Mouse (Mus musculus): Measurements from ENCODE around the gene Ube2z. TPM values are rescaled to one million over a fixed set of nuclear protein-coding genes. Genes with fewer than 3 reads are reported as not detected.

Gene Ube2z
- polyA plus RNA-seq, 1 experiment from 2014 or later, result 42.2 TPM

DNA sequence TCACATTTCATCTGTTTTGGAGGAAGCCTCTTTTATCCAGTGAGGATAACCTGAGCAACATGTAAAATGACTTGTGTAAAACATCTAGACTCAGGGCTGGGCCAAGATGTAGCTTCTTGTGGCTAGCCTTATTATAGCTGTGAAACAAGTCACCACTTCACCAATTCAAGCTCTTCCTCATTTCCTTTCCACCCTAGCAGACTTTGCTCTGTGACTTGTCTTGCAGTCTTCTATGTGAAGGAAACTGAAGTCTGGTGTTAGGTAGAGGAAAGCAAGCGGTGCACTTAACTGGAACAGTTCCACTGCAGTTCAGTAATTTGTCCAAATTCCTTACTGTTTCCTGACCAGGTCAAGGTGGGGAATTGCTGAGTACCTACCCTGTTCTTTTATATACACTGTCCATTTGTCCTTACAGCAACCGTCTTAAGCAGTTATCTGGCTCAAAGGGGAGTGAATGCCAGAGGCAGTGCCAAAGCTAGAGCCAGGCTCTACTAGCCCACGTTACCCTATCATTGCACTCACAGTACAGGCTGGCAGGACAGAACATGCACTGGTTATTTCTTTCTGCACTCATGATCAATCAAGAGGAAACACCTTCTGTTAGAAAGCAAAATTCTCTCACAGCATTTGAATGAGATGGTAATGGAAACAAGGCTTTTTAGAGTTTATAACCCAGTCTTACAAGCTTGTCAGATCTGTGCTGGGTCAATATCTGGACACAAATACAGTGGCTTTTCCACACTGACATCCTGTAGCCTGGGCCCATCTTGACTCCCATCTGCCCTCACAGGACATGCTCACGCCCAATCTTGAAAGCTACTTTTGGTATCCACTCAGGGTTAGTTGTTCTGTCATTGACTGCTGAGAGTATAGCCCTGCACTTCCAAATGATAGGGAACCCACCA, 17.5 kb downstream of the Ube2z start:
- Histone ChIP-seq H3K4me2 (replicated peaks) (no peak overlapping the region), H3K9me3 (no peaks in the 10 kb centered on the region), H3K9ac (no peak overlapping the region), H3K4me3 (no peak overlapping the region), H3K36me3 (peaks cover 77% of the 10 kb centered on the region), H3K27me3 (replicated peaks) (no peaks in the 10 kb centered on the region), H3K4me1 (no peaks in the 10 kb centered on the region), H3K27ac (no peak overlapping the region)
- no peak for ATAC-seq (ENCODE audit: low FRiP score, low read depth)
- 87% methylated on average over 4 of the region's 4 CpGs for WGBS

DNA sequence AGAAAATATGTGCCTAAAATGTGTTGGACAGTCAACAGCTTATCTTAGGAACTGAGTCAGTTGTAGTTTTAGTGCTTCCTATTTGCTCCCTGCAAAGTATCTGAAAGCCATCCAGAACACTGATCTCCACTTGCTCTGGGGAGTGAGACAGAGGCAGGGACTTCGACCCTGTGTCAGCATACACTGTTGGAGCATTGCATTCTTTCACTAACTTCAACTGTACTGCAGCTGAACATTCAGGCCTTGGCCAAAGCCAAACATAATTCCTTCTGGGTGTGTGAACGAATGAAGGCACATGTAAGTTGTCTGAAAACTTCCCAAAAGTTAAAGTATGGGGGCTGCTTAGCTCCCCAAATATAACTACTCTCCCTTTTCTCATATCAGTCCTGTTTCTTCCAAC, 18.4 kb downstream of the Ube2z start:
- ATAC-seq (ENCODE audit: low FRiP score, low read depth), result no peak
- H3K4me2 ChIP-seq (replicated peaks), result no peak overlapping the region
- no peak overlapping the region for H3K27ac ChIP-seq
- no peaks in the 10 kb centered on the region for H3K4me1 ChIP-seq
- 90% methylated on average over 2 of the region's 2 CpGs for WGBS
- no peaks in the 10 kb centered on the region for H3K27me3 ChIP-seq (replicated peaks)
- no peak overlapping the region for H3K4me3 ChIP-seq
- H3K9ac ChIP-seq, result no peak overlapping the region
- peaks cover 71% of the 10 kb centered on the region for H3K36me3 ChIP-seq
- no peaks in the 10 kb centered on the region for H3K9me3 ChIP-seq

GRCm38 (mm10) chr11:96046028-96046427, 19.2 kb downstream of the Ube2z start:
- H3K9ac ChIP-seq, result no peak overlapping the region
- no peak for ATAC-seq (ENCODE audit: low FRiP score, low read depth)
- no peaks in the 10 kb centered on the region for H3K4me1 ChIP-seq
- peaks cover 68% of the 10 kb centered on the region for H3K36me3 ChIP-seq
- no peaks in the 10 kb centered on the region for H3K9me3 ChIP-seq
- H3K4me3 ChIP-seq, result no peak overlapping the region
- no peak overlapping the region for H3K27ac ChIP-seq
- H3K4me2 ChIP-seq (replicated peaks), result no peak overlapping the region
- 89% methylated on average over 8 of the region's 8 CpGs for WGBS
- H3K27me3 ChIP-seq (replicated peaks), result no peaks in the 10 kb centered on the region

DNA sequence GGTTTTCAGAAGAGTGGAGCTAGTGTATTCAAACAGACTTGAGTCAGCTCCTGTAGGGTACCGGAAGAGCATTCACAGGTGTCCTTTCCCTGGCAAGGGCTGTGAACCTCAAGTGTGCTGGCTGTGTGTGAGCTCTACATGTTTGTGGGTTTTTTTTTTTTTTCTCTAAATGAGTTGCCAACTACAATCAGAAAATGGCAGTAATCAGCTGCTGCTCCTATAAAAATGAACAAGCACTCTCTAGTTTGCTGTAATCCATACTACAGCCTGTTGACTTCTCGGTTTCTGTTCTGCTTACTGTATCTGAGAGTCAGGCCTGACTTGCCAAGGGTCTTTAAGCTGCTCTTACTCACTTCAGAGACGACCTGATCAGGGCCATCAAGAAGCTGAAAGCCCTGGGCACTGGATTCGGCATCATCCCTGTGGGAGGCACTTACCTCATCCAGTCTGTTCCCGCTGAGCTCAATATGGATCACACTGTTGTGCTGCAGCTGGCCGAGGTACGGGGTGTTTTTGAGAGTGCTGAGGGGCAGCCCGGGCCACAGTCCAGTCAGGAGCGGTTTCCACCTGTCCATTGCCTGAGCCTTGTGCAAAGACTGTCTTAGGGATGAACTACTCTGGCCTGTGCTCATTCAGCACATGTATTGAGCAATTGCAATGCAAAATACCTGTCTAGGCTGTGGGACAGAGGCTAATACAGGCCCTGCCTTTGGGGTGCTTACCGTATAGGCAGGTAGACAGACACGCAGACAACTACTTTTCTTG, 20.2 kb downstream of the Ube2z start:
- Histone ChIP-seq H3K9ac (no peak overlapping the region), H3K36me3 (peaks cover 62% of the 10 kb centered on the region), H3K4me1 (no peaks in the 10 kb centered on the region), H3K4me3 (no peak overlapping the region), H3K4me2 (replicated peaks) (no peak overlapping the region), H3K27me3 (replicated peaks) (no peaks in the 10 kb centered on the region), H3K9me3 (no peaks in the 10 kb centered on the region), H3K27ac (no peak overlapping the region)
- WGBS, result 88% methylated on average over 11 of the region's 11 CpGs
- ATAC-seq (ENCODE audit: low FRiP score, low read depth), result no peak

- no peaks in the 10 kb centered on the region for H3K27me3 ChIP-seq (replicated peaks)
- WGBS, result 97% methylated on average over 1 of the region's 1 CpGs
- no peak overlapping the region for H3K4me3 ChIP-seq
- H3K36me3 ChIP-seq, result peaks cover 23% of the 10 kb centered on the region
- no peak for ATAC-seq (ENCODE audit: low FRiP score, low read depth)
- no peak overlapping the region for H3K27ac ChIP-seq
- H3K4me1 ChIP-seq, result peaks cover 9% of the 10 kb centered on the region
- no peak overlapping the region for H3K9ac ChIP-seq
- no peaks in the 10 kb centered on the region for H3K9me3 ChIP-seq
- H3K4me2 ChIP-seq (replicated peaks), result no peak overlapping the region
Measured at GRCm38 (mm10) chr11:96038560-96038959, 26.6 kb downstream of the Ube2z start.

DNA sequence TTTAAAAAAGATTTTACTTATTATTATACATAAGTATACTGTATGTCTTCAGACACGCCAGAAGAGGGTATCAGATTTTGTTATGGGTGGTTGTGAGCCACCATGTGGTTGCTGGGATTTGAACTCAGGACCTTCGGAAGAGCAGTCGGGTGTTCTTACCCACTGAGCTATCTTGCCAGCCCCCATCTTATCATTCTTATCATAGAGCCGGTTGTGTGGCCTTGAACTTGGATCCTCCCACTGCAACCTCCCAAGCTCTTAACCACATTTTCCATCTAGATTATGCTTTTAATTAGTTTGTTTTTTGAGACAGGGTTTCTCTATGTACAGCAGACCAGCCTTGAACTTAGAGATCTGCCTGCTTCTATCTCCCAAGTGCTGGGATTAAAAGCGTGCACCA, 27.7 kb downstream of the Ube2z start:
- Histone ChIP-seq H3K27me3 (replicated peaks) (no peaks in the 10 kb centered on the region), H3K36me3 (peaks cover 22% of the 10 kb centered on the region), H3K4me3 (no peak overlapping the region), H3K4me1 (peaks cover 9% of the 10 kb centered on the region), H3K9me3 (no peaks in the 10 kb centered on the region), H3K9ac (no peak overlapping the region), H3K27ac (no peak overlapping the region), H3K4me2 (replicated peaks) (no peak overlapping the region)
- no peak for ATAC-seq (ENCODE audit: low FRiP score, low read depth)
- WGBS, result 96% methylated on average over 5 of the region's 5 CpGs

- ATAC-seq (ENCODE audit: low FRiP score, low read depth), result no peak
Measured at GRCm38 (mm10) chr11:96035133-96035532, 30.1 kb downstream of the Ube2z start.

DNA sequence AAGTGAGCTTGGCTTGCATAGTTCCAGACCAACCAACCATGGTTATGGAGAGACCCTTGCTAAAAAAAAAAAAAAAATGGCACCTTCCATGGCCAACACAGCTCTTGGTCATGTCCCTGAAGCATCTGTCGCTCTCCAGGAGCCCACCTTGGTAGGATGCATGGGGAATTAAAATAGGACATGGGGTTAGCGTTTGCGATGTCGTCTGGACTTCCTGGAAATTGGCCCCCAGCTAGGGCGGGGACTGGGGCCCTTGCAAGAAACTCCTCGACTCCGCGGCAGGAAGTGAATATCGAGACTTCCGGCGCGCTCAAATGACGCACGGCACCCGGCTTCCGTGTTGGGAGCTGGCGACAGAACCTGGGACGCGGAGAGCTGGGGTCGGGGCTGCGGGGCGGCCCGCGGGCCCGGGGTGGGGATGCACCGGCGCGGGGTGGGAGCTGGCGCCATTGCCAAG, 30.6 kb downstream of the Ube2z start, which contains the start of gene Snf8:
Gene Snf8, plus strand, starts transcription at position 290 of the 457 bp plus-strand sequence.
- H3K27me3 ChIP-seq (replicated peaks), result no peaks in the 10 kb centered on the region
- H3K4me3 ChIP-seq, result peak within 1 kb of the TSS; percentile 75
- H3K9me3 ChIP-seq, result no peaks in the 10 kb centered on the region
- H3K4me2 ChIP-seq (replicated peaks), result peak within 1 kb of the TSS; percentile 98
- under 1% methylated on average over 29 of the region's 29 CpGs for WGBS
- H3K4me1 ChIP-seq, result peaks cover 9% of the 10 kb centered on the region
- no peak within 1 kb of the TSS for H3K27ac ChIP-seq
- H3K36me3 ChIP-seq, result peaks cover 10% of the 10 kb centered on the region
- H3K9ac ChIP-seq, result peak within 1 kb of the TSS; percentile 82
- ATAC-seq (ENCODE audit: low FRiP score, low read depth), result peak; percentile 41; the same call in 1 of the 2 replicates

More at GRCm38 (mm10) chr11:96035133-96035532, 30.1 kb downstream of the Ube2z start:
- Histone ChIP-seq H3K9ac (peak overlapping the region; percentile 82), H3K4me3 (peak overlapping the region; percentile 75), H3K4me1 (peaks cover 9% of the 10 kb centered on the region), H3K36me3 (peaks cover 10% of the 10 kb centered on the region), H3K4me2 (replicated peaks) (peak overlapping the region; percentile 98), H3K27me3 (replicated peaks) (no peaks in the 10 kb centered on the region), H3K27ac (no peak overlapping the region), H3K9me3 (no peaks in the 10 kb centered on the region)
- 11% methylated on average over 6 of the region's 6 CpGs for WGBS

- Histone ChIP-seq H3K4me1 (peaks cover 9% of the 10 kb centered on the region), H3K4me3 (peak overlapping the region; percentile 75), H3K27ac (no peak overlapping the region), H3K4me2 (replicated peaks) (peak overlapping the region; percentile 98), H3K9me3 (no peaks in the 10 kb centered on the region), H3K36me3 (peaks cover 6% of the 10 kb centered on the region), H3K9ac (peak overlapping the region; percentile 82; the same call in 1 of the 2 replicates), H3K27me3 (replicated peaks) (no peaks in the 10 kb centered on the region)
- no peak for ATAC-seq (ENCODE audit: low FRiP score, low read depth)
- 51% methylated on average over 8 of the region's 8 CpGs for whole genome bisulfite sequencing
Measured at GRCm38 (mm10) chr11:96034116-96034515, 31.1 kb downstream of the Ube2z start.

GRCm38 (mm10) chr11:96033264-96033663, 31.9 kb downstream of the Ube2z start:
- Histone ChIP-seq H3K4me1 (peaks cover 9% of the 10 kb centered on the region), H3K4me3 (no peak overlapping the region), H3K27ac (no peak overlapping the region), H3K4me2 (replicated peaks) (no peak overlapping the region), H3K27me3 (replicated peaks) (no peaks in the 10 kb centered on the region), H3K9me3 (no peaks in the 10 kb centered on the region), H3K9ac (no peak overlapping the region), H3K36me3 (0 out of 2 replicates have a peak, but pooled peaks cover 4% of the 10 kb centered on the region)
- ATAC-seq (ENCODE audit: low FRiP score, low read depth), result no peak
- WGBS, result 100% methylated on average over 3 of the region's 3 CpGs

- Histone ChIP-seq H3K9me3 (no peaks in the 10 kb centered on the region), H3K4me2 (replicated peaks) (no peak overlapping the region), H3K27me3 (replicated peaks) (no peaks in the 10 kb centered on the region), H3K4me1 (peaks cover 9% of the 10 kb centered on the region), H3K4me3 (no peak overlapping the region), H3K27ac (no peak overlapping the region), H3K9ac (no peak overlapping the region), H3K36me3 (no peaks in the 10 kb centered on the region)
- 83% methylated on average over 2 of the region's 2 CpGs for WGBS
- ATAC-seq (ENCODE audit: low FRiP score, low read depth), result no peak
Measured at GRCm38 (mm10) chr11:96031701-96032100, 33.5 kb downstream of the Ube2z start.

DNA sequence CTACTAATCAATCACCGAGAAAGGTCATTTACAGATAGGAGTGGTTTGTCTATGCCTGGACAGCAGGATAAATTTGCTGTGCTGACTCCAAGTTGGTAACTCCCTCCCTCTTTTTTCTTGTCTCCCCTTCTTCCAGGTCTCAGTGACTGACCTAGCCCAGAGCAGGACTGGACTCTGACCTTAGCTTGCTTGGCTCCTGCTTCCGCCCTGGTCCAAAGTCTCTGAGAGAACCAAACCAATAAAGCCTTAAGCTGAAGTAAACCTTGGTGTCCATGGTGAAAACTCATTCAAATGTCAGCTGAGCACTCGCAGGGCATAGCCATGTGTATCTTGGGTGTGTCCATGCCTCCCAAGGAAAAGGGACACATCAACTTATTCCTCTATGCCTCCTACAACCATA, 34.6 kb downstream of the Ube2z start:
- 89% methylated on average over 3 of the region's 3 CpGs for WGBS
- peaks cover 6% of the 10 kb centered on the region for H3K4me1 ChIP-seq
- no peak overlapping the region for H3K27ac ChIP-seq
- no peaks in the 10 kb centered on the region for H3K9me3 ChIP-seq
- H3K36me3 ChIP-seq, result no peaks in the 10 kb centered on the region
- H3K9ac ChIP-seq, result no peak overlapping the region
- no peaks in the 10 kb centered on the region for H3K27me3 ChIP-seq (replicated peaks)
- no peak overlapping the region for H3K4me2 ChIP-seq (replicated peaks)
- H3K4me3 ChIP-seq, result no peak overlapping the region
- no peak for ATAC-seq (ENCODE audit: low FRiP score, low read depth)
